Mouse (Mus musculus) lung, postnatal 14 days (tissue): ENCODE measurements around the gene Ascl2.
A peak's percentile ranks its signal among the peaks of the same experiment; 100 is the strongest.

Experiments
- DNase-seq: peaks from one replicate; pipeline ENCODE4 v3.0.0; 2021

Ascl2 gene

GRCm38 (mm10) chr7:142997403-142998150 is 28.5 kb upstream of the Ascl2 start:
- no peak for DNase-seq

DNA sequence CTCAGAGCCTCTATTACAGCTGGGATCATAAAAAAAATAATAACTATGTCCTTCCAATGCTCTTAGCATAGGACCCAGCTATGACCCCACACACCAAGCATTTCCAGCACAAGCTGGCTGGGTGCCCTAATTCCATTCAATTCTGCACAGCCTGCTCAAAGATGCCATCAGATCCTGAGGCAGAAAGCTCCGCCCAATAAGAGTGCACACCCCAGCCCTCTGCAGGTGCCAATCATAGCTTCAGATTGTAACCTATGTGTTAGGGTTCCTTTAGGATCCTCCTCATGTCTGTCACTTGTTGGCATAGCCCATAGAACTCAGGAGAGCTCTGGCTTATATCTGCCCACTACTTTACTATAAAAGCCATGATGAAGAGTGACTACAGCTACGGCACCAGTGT is 27.9 kb upstream of the Ascl2 start:
- DNase-seq = no peak

GRCm38 (mm10) chr7:142995630-142996338 is 26.7 kb upstream of the Ascl2 start:
- DNase-seq = no peak

- no peak for DNase-seq
These were observed 25.9 kb upstream of the Ascl2 start for GRCm38 (mm10) chr7:142995004-142995403.

DNA sequence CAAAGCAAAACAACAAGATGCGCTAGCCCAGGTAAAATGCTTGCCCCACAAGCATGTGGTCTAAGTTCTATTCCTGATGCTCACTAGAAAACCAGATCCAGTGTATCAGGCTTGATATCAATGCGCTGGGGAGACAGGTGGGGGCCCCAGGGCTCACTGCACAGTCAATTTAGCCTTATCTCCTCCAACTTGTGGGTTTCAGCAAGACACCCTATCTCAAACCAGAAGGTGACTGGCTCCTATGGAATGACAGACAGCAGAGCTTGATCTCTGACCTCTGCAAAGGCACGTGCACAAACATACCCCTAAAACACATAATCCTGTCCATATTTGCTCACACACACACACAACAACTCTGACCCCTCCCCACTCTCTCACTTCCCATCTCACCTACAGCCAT is 18.7 kb upstream of the Ascl2 start:
- no peak for DNase-seq

- no peak for DNase-seq
These were observed 16.1 kb upstream of the Ascl2 start for GRCm38 (mm10) chr7:142985146-142985545.

DNA sequence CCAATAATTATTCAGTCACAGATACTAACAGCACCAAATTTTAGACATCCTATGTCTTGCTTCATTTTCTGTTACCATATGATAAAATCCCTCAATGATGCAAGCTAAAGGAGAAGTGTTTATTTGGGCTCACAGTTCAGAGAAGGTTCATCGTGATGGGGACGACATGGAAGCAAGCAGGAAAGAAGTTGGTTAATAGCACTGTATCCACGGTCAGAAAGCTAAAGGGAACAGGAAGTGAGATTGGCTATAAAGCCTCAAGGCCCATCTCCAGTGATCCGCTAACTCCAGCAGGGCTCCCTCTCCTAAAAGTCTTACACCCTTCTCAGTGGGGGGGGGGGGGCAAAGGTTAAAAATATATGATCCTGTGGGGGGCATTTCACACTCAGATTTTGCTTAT is 12.8 kb upstream of the Ascl2 start:
- DNase-seq = no peak

GRCm38 (mm10) chr7:142967884-142968808 is 918 bp downstream of the Ascl2 start:
- DNase-seq = peak; percentile 62

GRCm38 (mm10) chr7:142967414-142967883 is 1.6 kb downstream of the Ascl2 start:
- DNase-seq = peak; percentile 43

- no peak for DNase-seq
These were observed 9.3 kb downstream of the Ascl2 start for GRCm38 (mm10) chr7:142959752-142960151.

DNA sequence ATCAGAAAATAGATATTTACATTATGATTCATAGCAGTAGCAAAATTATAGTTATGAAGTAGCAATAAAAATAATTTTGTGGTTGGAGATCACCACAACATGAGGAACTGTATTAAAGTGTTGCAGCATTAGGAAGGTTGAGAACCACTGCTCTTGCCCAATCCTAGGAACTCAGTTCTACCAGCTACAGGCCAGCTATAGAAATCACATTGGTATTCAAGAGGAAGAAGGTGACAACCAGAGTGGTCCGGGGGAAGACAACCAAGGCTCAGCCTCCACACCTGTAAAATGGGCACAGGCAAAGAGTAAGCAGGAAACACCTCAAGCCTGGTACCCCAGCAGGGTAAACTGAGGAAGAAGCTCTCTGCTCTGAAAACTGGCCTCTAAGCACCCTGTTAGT is 10.2 kb downstream of the Ascl2 start:
- DNase-seq = no peak

GRCm38 (mm10) chr7:142956018-142956417 is 13.0 kb downstream of the Ascl2 start:
- no peak for DNase-seq

DNA sequence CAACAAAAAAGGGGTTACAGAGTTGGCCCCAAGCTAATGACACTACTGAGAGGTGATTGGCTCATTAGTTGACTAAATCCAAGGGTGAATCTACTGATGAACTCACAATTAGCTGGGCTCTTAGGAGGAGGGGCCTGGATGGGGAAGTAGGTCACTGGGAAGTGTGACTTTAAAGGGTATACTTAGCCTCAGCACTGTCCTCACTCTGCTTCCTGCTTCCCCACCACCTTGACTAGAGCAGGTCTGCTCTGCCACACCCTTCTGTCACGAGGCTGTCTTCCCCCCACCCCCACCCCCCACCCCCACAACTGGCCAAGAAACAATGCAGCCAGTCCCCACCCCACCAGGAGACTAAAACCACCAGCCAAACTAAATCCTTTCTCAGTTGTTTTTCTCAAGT is 19.5 kb downstream of the Ascl2 start:
- DNase-seq = no peak

DNA sequence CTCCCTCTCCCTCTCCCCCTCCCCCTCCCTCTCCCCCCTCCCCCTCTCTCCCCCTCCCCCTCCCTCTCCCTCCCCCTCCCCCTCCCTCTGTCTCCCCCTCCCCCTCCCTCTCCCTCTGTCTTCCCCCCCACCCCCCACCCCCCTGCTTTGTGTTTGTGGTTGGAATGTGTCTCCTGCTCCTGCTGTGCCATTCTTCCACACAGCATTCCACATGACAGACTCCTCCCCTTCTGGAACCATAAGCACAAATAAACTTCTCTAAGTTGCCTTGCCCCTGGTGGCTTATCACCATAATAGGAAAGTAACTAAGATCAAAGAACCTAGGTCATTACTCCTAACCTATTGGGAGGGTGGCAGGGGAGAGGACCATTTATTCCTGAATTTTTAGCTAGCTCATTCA is 31.4 kb downstream of the Ascl2 start:
- no peak for DNase-seq

GRCm38 (mm10) chr7:142935708-142936107 is 33.4 kb downstream of the Ascl2 start:
- no peak for DNase-seq

- DNase-seq = no peak
These were observed 36.6 kb downstream of the Ascl2 start for GRCm38 (mm10) chr7:142932469-142932868.

DNA sequence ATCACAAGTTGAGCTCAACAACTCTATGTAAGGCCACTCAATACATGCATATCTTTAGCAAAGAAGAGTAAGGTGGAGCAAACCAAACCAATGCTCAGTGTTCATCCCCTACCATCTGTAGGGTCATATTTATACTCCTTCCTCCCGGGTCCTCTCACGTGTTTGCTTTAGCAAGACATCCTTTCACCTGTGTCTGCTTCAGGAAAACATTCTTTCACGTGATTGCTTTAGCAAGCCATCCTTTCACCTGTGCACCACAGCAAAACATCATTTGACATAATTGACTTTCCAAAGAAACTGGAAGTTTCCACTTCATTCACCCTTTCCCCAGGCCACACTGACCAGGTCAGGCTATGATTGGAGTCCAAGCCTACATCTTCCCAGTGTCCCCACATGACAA is 38.0 kb downstream of the Ascl2 start, which contains the start of gene Th:
Th (minus strand) TSS at position 101 of the 400 bp plus-strand sequence.
- DNase-seq = no peak

GRCm38 (mm10) chr7:142929516-142929915 is 39.5 kb downstream of the Ascl2 start:
- no peak for DNase-seq

- DNase-seq = no peak
These were observed 41.8 kb downstream of the Ascl2 start for GRCm38 (mm10) chr7:142927293-142927692.

GRCm38 (mm10) chr7:142918641-142919628 is 50.1 kb downstream of the Ascl2 start:
- peak; percentile 81 for DNase-seq

DNA sequence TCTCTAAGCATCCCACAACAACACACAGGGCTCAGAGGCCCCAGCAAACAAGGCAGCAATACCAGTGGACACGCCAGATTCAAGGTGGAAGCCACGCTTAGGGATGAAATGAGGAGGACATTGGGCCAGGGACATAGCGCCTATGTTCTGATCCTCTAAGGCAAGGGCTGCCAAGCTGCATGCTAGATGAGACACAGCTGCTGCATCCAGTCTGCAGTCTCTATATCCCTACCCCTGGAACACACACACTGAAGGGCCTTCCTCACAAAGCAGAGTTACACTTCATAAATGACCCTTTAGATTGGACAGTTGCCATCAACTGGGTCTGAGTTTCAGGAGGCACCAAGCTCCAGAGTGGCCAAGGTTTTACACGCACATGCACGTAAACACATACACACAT is 51.4 kb downstream of the Ascl2 start:
- DNase-seq = peak; percentile 13
